Mouse (Mus musculus) intestine, postnatal 0 days (tissue): Measurements from ENCODE around the gene Krtcap2. TPM values are rescaled to one million over a fixed set of nuclear protein-coding genes. Genes with fewer than 3 reads are reported as not detected.

ENCODE experiments used
- ATAC-seq: fragments of 200-750 bp; cut with Nextera tagmentation; 2 replicates; pipeline ENCODE4 v1.8.0; 2017; ENCODE audit warnings: mild to moderate bottlenecking, moderate TSS enrichment, moderate library complexity
- H3K27ac ChIP-seq: fragments of 300-500 bp; sonication (generic); 2 replicates; pipeline ENCODE4 v1.5.1; 2014; ENCODE audit warnings: mild to moderate bottlenecking, low read depth, low read length, moderate library complexity
- H3K27me3 ChIP-seq: fragments of 300-500 bp; sonication (generic); replicated peaks from 2 replicates; pipeline ENCODE4 v1.6.1; 2014; ENCODE audit warnings: low read length, mixed read lengths; ENCODE audit not compliant: control insufficient read depth, insufficient read depth
- H3K36me3 ChIP-seq: fragments of 300-500 bp; sonication (generic); 2 replicates; pipeline ENCODE4 v1.6.1; 2014; ENCODE audit warnings: mild to moderate bottlenecking, moderate library complexity; ENCODE audit not compliant: control insufficient read depth, insufficient read depth
- H3K4me1 ChIP-seq: fragments of 300-500 bp; sonication (generic); replicated peaks from 2 replicates; pipeline ENCODE4 v1.6.1; 2014; ENCODE audit warnings: antibody characterized with exemption, low read length, mixed read lengths; ENCODE audit not compliant: control insufficient read depth, insufficient read depth
- H3K4me2 ChIP-seq: fragments of 300-500 bp; sonication (generic); replicated peaks from 2 replicates; pipeline ENCODE4 v1.6.1; 2014; ENCODE audit warnings: low read depth, mild to moderate bottlenecking, moderate library complexity
- H3K4me3 ChIP-seq: fragments of 300-500 bp; sonication (generic); 2 replicates; pipeline ENCODE4 v1.5.1; 2014; ENCODE audit warnings: low read depth, low read length
- H3K9ac ChIP-seq: fragments of 300-500 bp; sonication (generic); 2 replicates; pipeline ENCODE4 v1.6.1; 2014; ENCODE audit warnings: mild to moderate bottlenecking, low read depth, low read length
- H3K9me3 ChIP-seq: fragments of 300-500 bp; sonication (generic); 2 replicates; pipeline ENCODE4 v1.6.1; 2016; ENCODE audit warnings: mixed run types; ENCODE audit not compliant: control insufficient read depth
- CTCF ChIP-seq: sonication (generic); IDR thresholded peaks from 2 replicates; pipeline ENCODE4 v1.5.1; 2016; ENCODE audit warnings: low read depth, mild to moderate bottlenecking, control low read depth, antibody characterized with exemption, moderate library complexity
- WGBS: fragments of 180-500 bp; shearing (Covaris S2); extraction: QIAGEN DNeasy Blood & Tissue Kit; methylation state at CpG from one replicate; pipeline ENCODE4 v1.1.7; 2014; 5-methylcytosine and 5-hydroxymethylcytosine counted together
- polyA plus RNA-seq: library from polyadenylated mRNA; unstranded; fragments of >200 nt; fragmentation: Nextera tagmentation; extraction: Ambion mirVana; gene quantifications from 2 replicates; pipeline ENCODE4 v1.2.1, GENCODE M21; 2015

Krtcap2 gene
- polyA plus RNA-seq, 1 experiment from 2014 or later = 281 TPM

DNA sequence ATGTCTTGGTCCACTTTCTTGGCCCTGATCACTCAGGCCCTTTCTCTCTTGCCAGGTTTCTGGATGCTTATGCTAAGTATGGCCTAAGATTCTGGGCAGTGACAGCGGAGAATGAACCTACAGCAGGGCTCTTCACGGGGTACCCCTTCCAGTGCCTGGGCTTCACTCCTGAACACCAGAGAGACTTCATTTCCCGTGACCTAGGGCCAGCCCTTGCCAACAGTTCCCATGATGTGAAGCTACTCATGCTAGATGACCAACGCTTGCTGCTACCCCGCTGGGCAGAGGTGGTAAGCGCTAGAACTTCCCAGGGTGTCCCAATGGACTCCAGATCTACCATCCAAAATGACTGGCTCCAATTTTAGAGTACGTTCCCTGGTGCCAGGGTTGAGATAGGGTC lies 39.7 kb upstream of the Krtcap2 start:
- H3K27me3 ChIP-seq = no peaks in the 10 kb centered on the region
- no peak for TF ChIP-seq CTCF
- H3K9ac ChIP-seq = no peak overlapping the region
- H3K4me1 ChIP-seq = no peaks in the 10 kb centered on the region
- H3K27ac ChIP-seq = no peak overlapping the region
- H3K4me3 ChIP-seq = no peak overlapping the region
- H3K4me2 ChIP-seq = no peak overlapping the region
- H3K36me3 ChIP-seq = peaks cover 66% of the 10 kb centered on the region
- 91% methylated on average over 7 of the region's 7 CpGs for WGBS
- H3K9me3 ChIP-seq = no peaks in the 10 kb centered on the region
- ATAC-seq = no peak

DNA sequence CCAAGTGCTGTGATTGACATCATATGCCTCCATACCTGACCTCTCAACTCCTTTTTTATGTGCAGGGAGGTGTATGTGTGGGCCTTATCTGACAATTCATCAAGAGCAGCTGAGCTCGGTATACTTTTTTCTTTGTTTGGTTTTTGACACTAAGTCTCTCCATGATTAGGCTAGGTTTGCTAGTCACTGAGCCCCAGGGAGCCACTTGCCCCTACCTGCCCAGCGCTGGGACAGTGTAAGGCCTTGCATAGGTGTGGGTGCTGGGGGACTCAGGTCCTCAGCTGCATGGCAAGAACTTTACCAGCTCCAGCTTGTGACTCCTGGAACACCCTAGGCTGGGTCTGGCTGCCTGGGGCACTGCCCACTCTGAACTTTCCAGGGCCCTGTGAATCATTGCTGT lies 39.1 kb upstream of the Krtcap2 start:
- no peak overlapping the region for H3K27ac ChIP-seq
- no peaks in the 10 kb centered on the region for H3K9me3 ChIP-seq
- no peak overlapping the region for H3K9ac ChIP-seq
- 74% methylated on average over 2 of the region's 2 CpGs for WGBS
- no peak overlapping the region for H3K4me2 ChIP-seq
- no peaks in the 10 kb centered on the region for H3K27me3 ChIP-seq
- ATAC-seq = no peak
- peaks cover 66% of the 10 kb centered on the region for H3K36me3 ChIP-seq
- no peak for TF ChIP-seq CTCF
- no peaks in the 10 kb centered on the region for H3K4me1 ChIP-seq
- no peak overlapping the region for H3K4me3 ChIP-seq

DNA sequence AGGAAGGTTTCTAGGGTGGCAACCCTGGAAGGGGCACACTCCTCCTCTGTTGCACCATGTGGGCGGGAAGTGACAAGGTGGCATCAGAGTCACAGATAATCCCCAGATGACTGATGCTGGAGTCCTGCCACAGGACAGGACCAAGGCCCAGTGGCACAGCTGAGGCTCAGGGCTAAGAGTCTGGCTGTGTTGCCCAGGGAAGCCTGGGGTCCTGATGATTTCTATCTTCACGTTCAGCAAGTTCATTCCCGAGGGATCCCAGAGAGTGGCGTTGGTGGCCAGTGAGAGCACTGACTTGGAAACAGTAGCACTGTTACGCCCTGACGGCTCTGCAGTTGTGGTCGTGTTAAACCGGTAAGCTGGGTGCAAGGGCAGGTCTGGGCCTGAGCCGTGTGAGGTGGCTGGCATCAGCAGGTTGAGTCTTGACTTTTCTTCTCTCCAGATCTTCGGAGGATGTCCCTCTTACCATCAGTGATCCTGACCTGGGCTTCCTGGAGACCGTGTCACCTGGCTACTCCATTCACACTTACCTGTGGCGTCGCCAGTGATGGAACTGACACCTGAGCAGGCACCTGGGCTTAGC lies 37.6 kb upstream of the Krtcap2 start:
- Histone ChIP-seq H3K9me3 (no peaks in the 10 kb centered on the region), H3K36me3 (peaks cover 66% of the 10 kb centered on the region), H3K27me3 (no peaks in the 10 kb centered on the region), H3K9ac (no peak overlapping the region), H3K4me1 (peaks cover 8% of the 10 kb centered on the region; the same call in 1 of the 2 replicates), H3K4me2 (no peak overlapping the region), H3K4me3 (no peak overlapping the region), H3K27ac (no peak overlapping the region)
- no peak for TF ChIP-seq CTCF
- 91% methylated on average over 13 of the region's 13 CpGs for WGBS
- no peak for ATAC-seq

DNA sequence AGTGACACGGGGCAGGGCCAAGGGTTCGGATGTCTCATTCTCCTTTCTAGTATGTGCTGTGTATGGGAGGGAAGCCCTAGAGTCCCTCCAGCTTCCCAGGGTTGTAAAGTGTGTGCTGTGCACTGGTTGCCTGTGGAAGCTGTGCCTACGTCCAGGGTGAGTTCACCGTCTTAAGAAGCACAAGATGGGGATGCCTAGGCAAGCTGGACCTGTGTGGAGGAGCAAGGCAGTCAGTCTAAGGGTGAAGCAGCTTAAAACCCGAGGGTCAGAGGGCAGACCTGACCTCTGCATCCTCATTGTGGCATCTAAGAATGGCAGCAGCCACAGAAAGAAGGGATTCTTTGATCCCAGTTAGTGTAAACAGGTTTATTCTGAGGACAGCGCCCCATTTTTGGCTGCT lies 37.0 kb upstream of the Krtcap2 start:
- ATAC-seq = no peak
- Histone ChIP-seq H3K27ac (no peak overlapping the region), H3K9ac (no peak overlapping the region), H3K36me3 (peaks cover 66% of the 10 kb centered on the region), H3K4me3 (no peak overlapping the region), H3K9me3 (no peaks in the 10 kb centered on the region), H3K27me3 (no peaks in the 10 kb centered on the region), H3K4me2 (no peak overlapping the region), H3K4me1 (peaks cover 8% of the 10 kb centered on the region; the same call in 1 of the 2 replicates)
- 83% methylated on average over 6 of the region's 6 CpGs for WGBS
- TF ChIP-seq CTCF = no peak

DNA sequence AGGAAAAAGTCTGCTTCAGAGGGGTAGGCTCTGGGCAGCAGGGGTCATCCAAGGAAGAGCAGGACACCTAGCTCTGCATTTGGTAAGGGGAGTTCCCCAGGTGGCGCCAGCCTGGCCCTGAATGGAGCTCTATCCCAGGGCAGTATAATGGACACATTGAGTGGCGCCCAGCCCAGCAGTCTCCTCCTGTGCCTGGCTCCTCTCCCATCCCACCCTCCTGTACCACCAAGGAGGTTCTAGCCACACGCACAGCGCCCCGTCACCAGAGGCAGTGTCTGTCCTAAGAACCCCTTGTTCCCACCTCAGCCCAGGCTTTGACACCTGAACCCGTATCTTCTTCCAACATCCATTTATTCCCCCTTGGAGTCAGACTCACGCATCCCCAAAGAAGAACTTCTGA lies 36.0 kb upstream of the Krtcap2 start:
- Histone ChIP-seq H3K4me1 (peaks cover 13% of the 10 kb centered on the region; the same call in 1 of the 2 replicates), H3K4me2 (no peak overlapping the region), H3K36me3 (peaks cover 57% of the 10 kb centered on the region), H3K9ac (no peak overlapping the region), H3K27ac (no peak overlapping the region), H3K9me3 (no peaks in the 10 kb centered on the region), H3K27me3 (no peaks in the 10 kb centered on the region), H3K4me3 (no peak overlapping the region)
- no peak for TF ChIP-seq CTCF
- WGBS = 95% methylated on average over 7 of the region's 7 CpGs
- no peak for ATAC-seq

DNA sequence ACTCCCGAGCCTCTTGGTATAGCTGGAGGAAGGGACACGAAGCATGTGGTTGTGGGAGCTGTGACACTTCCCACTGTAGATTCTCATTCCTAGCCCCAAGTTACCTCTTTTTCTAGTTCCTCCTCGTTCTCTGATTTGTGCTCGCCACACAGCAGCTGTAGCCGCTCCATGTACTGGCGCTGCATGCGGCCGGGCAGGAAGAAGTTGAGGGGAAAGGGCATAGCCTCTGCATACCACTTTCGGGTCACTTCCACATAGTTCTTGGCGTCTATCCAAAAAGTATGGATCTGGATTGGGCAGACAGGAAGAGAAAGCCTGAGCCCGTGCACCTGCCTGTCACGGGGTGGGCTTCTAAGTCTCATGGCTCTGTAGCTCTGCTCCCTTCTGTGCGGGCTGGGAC lies 35.6 kb upstream of the Krtcap2 start:
- Histone ChIP-seq H3K9ac (no peak overlapping the region), H3K27ac (no peak overlapping the region), H3K4me1 (peaks cover 14% of the 10 kb centered on the region; the same call in 1 of the 2 replicates), H3K9me3 (no peaks in the 10 kb centered on the region), H3K4me2 (no peak overlapping the region), H3K4me3 (no peak overlapping the region), H3K36me3 (peaks cover 54% of the 10 kb centered on the region), H3K27me3 (no peaks in the 10 kb centered on the region)
- no peak for TF ChIP-seq CTCF
- no peak for ATAC-seq
- WGBS = 74% methylated on average over 13 of the region's 13 CpGs

DNA sequence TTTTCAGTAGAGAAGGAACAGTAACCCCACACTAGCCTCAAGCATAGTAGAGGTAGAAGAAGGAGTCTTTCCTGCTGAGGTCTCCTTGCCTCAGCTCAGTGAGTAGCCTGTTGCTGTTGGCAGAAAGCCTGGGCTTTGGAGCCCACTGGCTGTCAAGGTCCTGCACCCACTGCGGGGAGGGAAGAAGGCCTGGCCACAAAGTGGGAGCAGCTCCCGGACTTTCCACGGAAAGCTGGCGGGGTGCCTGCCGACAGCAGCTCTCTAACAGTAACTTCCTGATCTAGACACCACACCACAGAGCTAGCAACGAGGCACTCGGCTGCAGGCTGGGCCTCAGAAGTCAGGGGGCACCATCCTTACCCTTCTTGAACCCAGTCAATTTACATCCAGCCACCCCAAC lies 35.0 kb upstream of the Krtcap2 start:
- H3K9ac ChIP-seq = no peak overlapping the region
- peaks cover 49% of the 10 kb centered on the region for H3K36me3 ChIP-seq
- H3K4me1 ChIP-seq = peaks cover 16% of the 10 kb centered on the region; the same call in 1 of the 2 replicates
- no peaks in the 10 kb centered on the region for H3K9me3 ChIP-seq
- WGBS = 75% methylated on average over 7 of the region's 7 CpGs
- no peak overlapping the region for H3K4me2 ChIP-seq
- no peak overlapping the region for H3K27ac ChIP-seq
- no peaks in the 10 kb centered on the region for H3K27me3 ChIP-seq
- no peak for TF ChIP-seq CTCF
- no peak for ATAC-seq
- no peak overlapping the region for H3K4me3 ChIP-seq
